Mouse (Mus musculus): ENCODE data around the gene Stk17b. TPM values are rescaled to one million over a fixed set of nuclear protein-coding genes. Genes with fewer than 3 reads are reported as not detected.

The Stk17b gene
- total and polyA plus RNA-seq, 3 experiments = 3.6 to 177 (median 72.8) TPM

GRCm38 (mm10) chr1:53821983-53822382 lies 37.0 kb upstream of the Stk17b start:
- Histone ChIP-seq H3K36me3 (replicated peaks) (no peaks in the 10 kb centered on the region), H3K4me3 (ENCODE audit: low read depth, low read length) (no peak overlapping the region), H3K9me3 (replicated peaks) (no peaks in the 10 kb centered on the region), H3K4me1 (ENCODE audit: insufficient read depth, low read depth, low read length) (no peaks in the 10 kb centered on the region), H3K27me3 (ENCODE audit: insufficient read depth, low read length) (peaks cover 4% of the 10 kb centered on the region)
- TF ChIP-seq POLR2AphosphoS5 (IDR thresholded peaks at IDR 0.05; ENCODE audit: insufficient replicate concordance, low read depth, low read length) (no peak), TAL1 (conservative IDR thresholded peaks at IDR 0.05; ENCODE audit: low read depth, low read length) (no peak), GATA1 (IDR thresholded peaks at IDR 0.05; ENCODE audit: borderline replicate concordance, low read length) (no peak), CTCF (IDR thresholded peaks at IDR 0.05; ENCODE audit: low read depth, low read length) (no peak), GATA2 (IDR thresholded peaks at IDR 0.05; ENCODE audit: borderline replicate concordance, low read depth, low read length) (no peak)
- ATAC-seq (ENCODE audit: extremely low read depth, insufficient number of reproducible peaks, low FRiP score, poor library complexity, severe bottlenecking) = no peak
- no peak for DNase-seq (ENCODE audit: low spot score)

- DNase-seq (ENCODE audit: low spot score) (no peak), ATAC-seq (ENCODE audit: extremely low read depth, insufficient number of reproducible peaks, low FRiP score, poor library complexity, severe bottlenecking) (no peak)
- Histone ChIP-seq H3K27me3 (ENCODE audit: insufficient read depth, low read length) (peaks cover 4% of the 10 kb centered on the region), H3K4me1 (ENCODE audit: insufficient read depth, low read depth, low read length) (no peaks in the 10 kb centered on the region), H3K9me3 (replicated peaks) (no peaks in the 10 kb centered on the region), H3K36me3 (replicated peaks) (no peaks in the 10 kb centered on the region), H3K4me3 (ENCODE audit: low read depth, low read length) (no peak overlapping the region)
- no peak for TF ChIP-seq CTCF (IDR thresholded peaks at IDR 0.05; ENCODE audit: low read depth, low read length)
- no peak for TF ChIP-seq POLR2AphosphoS5 (IDR thresholded peaks at IDR 0.05; ENCODE audit: insufficient replicate concordance, low read depth, low read length)
Measured at GRCm38 (mm10) chr1:53820041-53820632, 35.1 kb upstream of the Stk17b start.

GRCm38 (mm10) chr1:53818072-53818862 lies 33.2 kb upstream of the Stk17b start:
- ATAC-seq (ENCODE audit: extremely low read depth, insufficient number of reproducible peaks, low FRiP score, poor library complexity, severe bottlenecking) = no peak
- Histone ChIP-seq H3K4me1 (ENCODE audit: insufficient read depth, low read depth, low read length) (no peaks in the 10 kb centered on the region), H3K4me3 (ENCODE audit: low read depth, low read length) (no peak overlapping the region), H3K36me3 (replicated peaks) (no peaks in the 10 kb centered on the region), H3K9me3 (replicated peaks) (no peaks in the 10 kb centered on the region), H3K27me3 (ENCODE audit: insufficient read depth, low read length) (peaks cover 7% of the 10 kb centered on the region)
- no peak for DNase-seq (ENCODE audit: low spot score)
- no peak for TF ChIP-seq GATA2 (IDR thresholded peaks at IDR 0.05; ENCODE audit: borderline replicate concordance, low read depth, low read length)
- no peak for TF ChIP-seq TAL1 (conservative IDR thresholded peaks at IDR 0.05; ENCODE audit: low read depth, low read length)
- no peak for TF ChIP-seq POLR2AphosphoS5 (IDR thresholded peaks at IDR 0.05; ENCODE audit: insufficient replicate concordance, low read depth, low read length)
- TF ChIP-seq GATA1 (IDR thresholded peaks at IDR 0.05; ENCODE audit: borderline replicate concordance, low read length) = no peak
- no peak for TF ChIP-seq CTCF (IDR thresholded peaks at IDR 0.05; ENCODE audit: low read depth, low read length)

- Histone ChIP-seq H3K9me3 (replicated peaks) (no peaks in the 10 kb centered on the region), H3K36me3 (replicated peaks) (no peaks in the 10 kb centered on the region), H3K4me3 (ENCODE audit: low read depth, low read length) (no peak overlapping the region), H3K4me1 (ENCODE audit: insufficient read depth, low read depth, low read length) (no peaks in the 10 kb centered on the region), H3K27me3 (ENCODE audit: insufficient read depth, low read length) (peaks cover 7% of the 10 kb centered on the region)
- DNase-seq (ENCODE audit: low spot score) = no peak
- TF ChIP-seq POLR2AphosphoS5 (IDR thresholded peaks at IDR 0.05; ENCODE audit: insufficient replicate concordance, low read depth, low read length) (no peak), CTCF (IDR thresholded peaks at IDR 0.05; ENCODE audit: low read depth, low read length) (no peak), GATA1 (IDR thresholded peaks at IDR 0.05; ENCODE audit: borderline replicate concordance, low read length) (no peak), GATA2 (IDR thresholded peaks at IDR 0.05; ENCODE audit: borderline replicate concordance, low read depth, low read length) (no peak), TAL1 (conservative IDR thresholded peaks at IDR 0.05; ENCODE audit: low read depth, low read length) (no peak)
- ATAC-seq (ENCODE audit: extremely low read depth, insufficient number of reproducible peaks, low FRiP score, poor library complexity, severe bottlenecking) = no peak
Measured at GRCm38 (mm10) chr1:53816353-53816752, 31.3 kb upstream of the Stk17b start.

- Histone ChIP-seq H3K27me3 (ENCODE audit: insufficient read depth, low read length) (peaks cover 3% of the 10 kb centered on the region), H3K4me1 (ENCODE audit: insufficient read depth, low read depth, low read length) (no peaks in the 10 kb centered on the region), H3K4me3 (ENCODE audit: low read depth, low read length) (no peak overlapping the region), H3K36me3 (replicated peaks) (no peaks in the 10 kb centered on the region), H3K9me3 (replicated peaks) (no peaks in the 10 kb centered on the region)
- ATAC-seq (ENCODE audit: extremely low read depth, insufficient number of reproducible peaks, low FRiP score, poor library complexity, severe bottlenecking) (no peak), DNase-seq (ENCODE audit: low spot score) (no peak)
- no peak for TF ChIP-seq POLR2AphosphoS5 (IDR thresholded peaks at IDR 0.05; ENCODE audit: insufficient replicate concordance, low read depth, low read length)
- TF ChIP-seq CTCF (IDR thresholded peaks at IDR 0.05; ENCODE audit: low read depth, low read length) = no peak
- no peak for TF ChIP-seq TAL1 (conservative IDR thresholded peaks at IDR 0.05; ENCODE audit: low read depth, low read length)
- no peak for TF ChIP-seq GATA2 (IDR thresholded peaks at IDR 0.05; ENCODE audit: borderline replicate concordance, low read depth, low read length)
- TF ChIP-seq GATA1 (IDR thresholded peaks at IDR 0.05; ENCODE audit: borderline replicate concordance, low read length) = no peak
Measured at GRCm38 (mm10) chr1:53814077-53814705, 29.2 kb upstream of the Stk17b start.

- H3K4me1 ChIP-seq (ENCODE audit: insufficient read depth, low read depth, low read length) = no peaks in the 10 kb centered on the region
- peaks cover 3% of the 10 kb centered on the region for H3K27me3 ChIP-seq (ENCODE audit: insufficient read depth, low read length)
- no peaks in the 10 kb centered on the region for H3K36me3 ChIP-seq (replicated peaks)
- DNase-seq (ENCODE audit: low spot score) (no peak), ATAC-seq (ENCODE audit: extremely low read depth, insufficient number of reproducible peaks, low FRiP score, poor library complexity, severe bottlenecking) (no peak)
- no peak overlapping the region for H3K4me3 ChIP-seq (ENCODE audit: low read depth, low read length)
- no peak for TF ChIP-seq GATA2 (IDR thresholded peaks at IDR 0.05; ENCODE audit: borderline replicate concordance, low read depth, low read length)
- TF ChIP-seq POLR2AphosphoS5 (IDR thresholded peaks at IDR 0.05; ENCODE audit: insufficient replicate concordance, low read depth, low read length) = no peak
- no peak for TF ChIP-seq TAL1 (conservative IDR thresholded peaks at IDR 0.05; ENCODE audit: low read depth, low read length)
- TF ChIP-seq GATA1 (IDR thresholded peaks at IDR 0.05; ENCODE audit: borderline replicate concordance, low read length) = no peak
- no peak for TF ChIP-seq CTCF (IDR thresholded peaks at IDR 0.05; ENCODE audit: low read depth, low read length)
- no peaks in the 10 kb centered on the region for H3K9me3 ChIP-seq (replicated peaks)
Measured at GRCm38 (mm10) chr1:53811919-53812318, 26.9 kb upstream of the Stk17b start.
